Mouse (Mus musculus) lung, postnatal 0 days (tissue): ENCODE measurements around the gene Dcbld2.

ENCODE experiments used
- CTCF ChIP-seq: IDR thresholded peaks from 2 replicates; pipeline ENCODE4 v1.5.1; 2016; ENCODE audit warnings: antibody characterized with exemption, mild to moderate bottlenecking
- EP300 ChIP-seq: IDR thresholded peaks from 2 replicates; pipeline ENCODE4 v1.6.1; 2016; ENCODE audit warnings: antibody characterized with exemption, mild to moderate bottlenecking, control low read depth

DNA sequence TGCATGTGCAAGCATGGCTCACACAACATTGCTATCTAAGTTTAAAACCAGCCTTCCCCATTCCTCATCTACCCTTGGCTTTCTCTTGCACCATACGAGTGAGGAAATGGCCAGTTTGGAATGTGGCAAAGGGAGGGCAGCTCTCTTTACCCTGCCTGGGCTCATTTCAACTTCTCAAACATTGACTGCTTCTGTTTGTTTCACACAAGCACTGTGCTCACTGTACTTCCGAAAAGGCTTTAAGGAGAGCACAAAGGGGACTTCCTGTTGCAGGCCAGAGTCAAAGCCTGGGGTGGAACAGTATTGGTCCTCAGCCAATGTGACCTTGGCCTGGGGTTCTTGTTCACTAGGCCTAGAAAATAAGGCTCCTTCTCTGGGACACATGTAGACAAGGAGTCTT is 68.1 kb downstream of the Dcbld2 start:
- peak; percentile 57 for TF ChIP-seq EP300
- no peak for TF ChIP-seq CTCF
